Mouse (Mus musculus): ENCODE measurements at regions not wholly inside any gene's neighbourhood (a gene's known extent, or its start where the extent isn't known, plus 50 kb on each side); places are given as distances from the start of the nearest gene placed in this dataset.

DNA sequence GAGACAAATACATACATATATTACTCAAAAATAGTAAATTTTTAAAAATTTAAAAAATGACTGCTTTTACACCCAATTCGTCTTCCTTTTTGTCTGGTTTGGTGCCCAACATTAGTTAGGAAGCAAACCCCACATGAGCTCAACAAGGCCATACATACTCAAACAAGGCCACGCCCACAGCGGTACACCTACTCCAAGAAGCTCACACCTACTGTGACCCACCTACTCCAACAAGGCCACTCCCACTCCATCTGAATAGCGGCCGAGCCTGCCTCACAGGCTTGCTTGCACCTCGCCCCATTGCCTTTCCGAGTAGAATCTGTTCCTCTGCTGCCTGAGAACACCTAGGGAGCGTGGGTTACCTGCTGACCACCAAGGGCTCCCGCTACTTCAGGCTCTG is 66.4 kb upstream of the Unc5a start:
- no peak overlapping the region for H3K4me3 ChIP-seq (ENCODE audit: control insufficient read depth, insufficient read depth, low read length)
- no peak for TF ChIP-seq POLR2A (IDR thresholded peaks at IDR 0.05; ENCODE audit: control insufficient read depth, extremely low read depth, insufficient read depth, low read length, poor library complexity)
- TF ChIP-seq CTCF (IDR thresholded peaks at IDR 0.05; ENCODE audit: borderline replicate concordance, control insufficient read depth, extremely low read depth, insufficient read depth, low read length, poor library complexity) = no peak
- no peaks in the 10 kb centered on the region for H3K27me3 ChIP-seq (ENCODE audit: control insufficient read depth, insufficient read depth, low read length)
- no peak overlapping the region for H3K27ac ChIP-seq (ENCODE audit: control insufficient read depth, insufficient read depth, low read length)
- 59% methylated on average over 9 of the region's 9 CpGs for WGBS
- H3K4me1 ChIP-seq (replicated peaks; ENCODE audit: control insufficient read depth, insufficient read depth, low read length) = no peaks in the 10 kb centered on the region
- DNase-seq = no peak
- no peaks in the 10 kb centered on the region for H3K36me3 ChIP-seq (ENCODE audit: control insufficient read depth, insufficient read depth, low read length)

DNA sequence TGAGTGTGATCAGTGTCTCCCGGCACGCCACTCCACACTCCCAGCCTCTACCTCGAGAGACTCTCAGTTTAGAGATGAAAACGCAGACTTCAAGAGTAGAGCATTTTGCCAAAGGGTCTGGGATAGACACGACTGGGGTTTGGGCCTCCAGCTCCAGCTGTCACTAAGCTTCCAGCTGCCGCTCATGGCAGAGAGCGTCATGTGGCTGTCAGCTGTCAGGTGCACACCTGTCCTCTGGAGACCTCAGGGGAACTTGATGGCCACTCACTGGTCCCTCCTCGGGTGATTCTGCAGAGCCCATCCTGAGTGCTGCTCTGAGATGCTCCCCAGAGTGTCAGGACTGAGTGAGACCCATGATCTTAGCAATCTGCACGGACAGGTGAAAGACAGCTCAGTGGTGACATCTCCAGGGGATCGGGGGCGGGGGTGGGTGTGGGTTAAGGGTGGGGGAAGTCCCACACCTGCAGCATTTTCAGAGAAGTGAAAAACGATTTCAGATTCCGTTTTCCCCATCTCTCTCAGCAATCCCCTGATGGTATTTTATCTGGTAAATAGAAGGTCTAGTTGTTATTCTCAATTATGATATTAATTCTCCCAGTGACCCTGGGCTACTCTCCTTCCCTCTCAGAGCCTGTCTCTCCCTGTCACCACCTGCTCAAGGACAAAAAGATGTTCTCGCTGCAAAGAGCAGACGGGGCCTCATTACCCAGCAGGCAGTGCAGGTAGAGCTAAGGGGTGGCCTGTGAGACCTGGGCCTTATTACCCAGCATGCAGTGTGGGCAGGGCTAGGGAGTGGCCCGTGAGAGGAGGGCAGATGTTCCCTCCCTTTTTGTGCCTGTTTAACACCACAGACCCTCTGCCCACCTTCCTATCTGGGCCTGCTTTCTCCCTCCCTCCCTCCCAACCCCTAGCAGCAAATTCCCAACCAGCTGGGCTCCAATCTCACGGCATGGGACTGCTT is 65.2 kb upstream of the Unc5a start:
- H3K27ac ChIP-seq (ENCODE audit: control insufficient read depth, insufficient read depth, low read length) = no peak overlapping the region
- WGBS = 59% methylated on average over 17 of the region's 17 CpGs
- no peaks in the 10 kb centered on the region for H3K4me1 ChIP-seq (replicated peaks; ENCODE audit: control insufficient read depth, insufficient read depth, low read length)
- H3K27me3 ChIP-seq (ENCODE audit: control insufficient read depth, insufficient read depth, low read length) = no peaks in the 10 kb centered on the region
- H3K36me3 ChIP-seq (ENCODE audit: control insufficient read depth, insufficient read depth, low read length) = no peaks in the 10 kb centered on the region
- no peak for TF ChIP-seq POLR2A (IDR thresholded peaks at IDR 0.05; ENCODE audit: control insufficient read depth, extremely low read depth, insufficient read depth, low read length, poor library complexity)
- TF ChIP-seq CTCF (IDR thresholded peaks at IDR 0.05; ENCODE audit: borderline replicate concordance, control insufficient read depth, extremely low read depth, insufficient read depth, low read length, poor library complexity) = no peak
- no peak overlapping the region for H3K4me3 ChIP-seq (ENCODE audit: control insufficient read depth, insufficient read depth, low read length)
- no peak for DNase-seq

DNA sequence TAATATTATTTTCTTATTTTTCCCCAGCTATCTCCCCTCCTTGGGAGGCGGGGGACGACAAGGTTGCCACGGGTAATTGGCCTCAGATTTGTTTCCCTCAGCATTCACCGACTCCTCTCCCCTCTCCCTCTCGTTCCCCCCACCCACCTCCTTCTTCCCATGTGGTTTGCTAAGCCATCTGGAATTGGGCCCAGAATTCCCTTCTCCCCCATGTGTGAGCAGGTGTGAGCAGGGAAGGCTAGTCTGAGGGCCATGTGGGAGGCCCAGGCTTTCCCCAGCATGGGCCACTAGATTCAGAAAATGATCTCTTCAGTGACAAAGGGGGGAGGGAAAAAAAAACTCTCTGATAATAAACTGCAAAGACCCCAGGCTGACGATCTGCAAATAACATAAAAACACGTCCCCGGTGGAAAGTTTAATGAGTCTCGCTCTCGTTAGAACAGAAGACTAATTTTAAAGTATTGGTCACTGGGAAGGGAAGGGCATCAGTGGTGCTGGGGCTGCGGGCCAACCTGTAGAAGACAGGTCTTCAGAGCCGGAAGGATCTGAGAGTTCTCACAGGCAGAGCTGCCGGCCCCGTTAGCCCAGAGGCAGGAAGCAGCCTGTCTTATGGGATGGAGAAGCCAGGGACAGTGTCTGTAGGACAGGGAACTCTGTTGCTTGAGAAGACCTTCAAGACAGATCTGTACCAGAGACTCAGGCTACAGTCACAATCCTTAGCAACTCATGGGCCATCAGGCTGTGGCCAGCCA is 64.3 kb upstream of the Unc5a start:
- TF ChIP-seq POLR2A (IDR thresholded peaks at IDR 0.05; ENCODE audit: control insufficient read depth, extremely low read depth, insufficient read depth, low read length, poor library complexity) = no peak
- TF ChIP-seq CTCF (IDR thresholded peaks at IDR 0.05; ENCODE audit: borderline replicate concordance, control insufficient read depth, extremely low read depth, insufficient read depth, low read length, poor library complexity) = no peak
- DNase-seq = no peak
- no peaks in the 10 kb centered on the region for H3K36me3 ChIP-seq (ENCODE audit: control insufficient read depth, insufficient read depth, low read length)
- 69% methylated on average over 14 of the region's 14 CpGs for WGBS
- H3K4me1 ChIP-seq (replicated peaks; ENCODE audit: control insufficient read depth, insufficient read depth, low read length) = no peaks in the 10 kb centered on the region
- H3K27me3 ChIP-seq (ENCODE audit: control insufficient read depth, insufficient read depth, low read length) = no peaks in the 10 kb centered on the region
- H3K27ac ChIP-seq (ENCODE audit: control insufficient read depth, insufficient read depth, low read length) = no peak overlapping the region
- H3K4me3 ChIP-seq (ENCODE audit: control insufficient read depth, insufficient read depth, low read length) = no peak overlapping the region

DNA sequence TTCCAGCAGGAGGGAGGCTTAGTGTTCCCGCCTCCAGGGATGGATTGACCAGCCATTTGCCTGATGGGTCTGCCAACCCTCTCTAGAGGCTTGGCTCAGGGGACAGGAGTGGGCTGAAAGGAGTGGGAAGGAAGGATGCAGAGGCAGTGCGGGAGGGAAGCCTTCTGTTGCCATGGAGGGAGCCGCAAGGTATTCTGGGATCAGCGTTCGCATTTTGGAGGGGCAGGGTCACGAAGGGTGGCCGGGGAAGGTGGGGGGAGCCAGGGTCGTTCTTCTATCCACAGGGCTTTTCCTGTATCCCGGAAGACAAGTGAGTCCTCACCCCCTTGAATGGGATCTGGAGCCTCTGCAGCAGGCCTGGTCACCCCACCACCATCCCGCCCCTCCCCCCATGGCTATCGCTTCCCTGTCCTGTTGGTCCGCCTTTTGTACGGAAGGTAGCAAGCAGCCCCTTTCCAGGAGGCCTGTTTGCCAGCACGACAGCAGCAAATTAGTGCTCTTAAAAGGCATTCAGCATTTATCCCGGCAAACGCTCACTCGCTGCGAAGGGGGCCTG is 61.8 kb upstream of the Unc5a start:
- H3K4me1 ChIP-seq (replicated peaks; ENCODE audit: control insufficient read depth, insufficient read depth, low read length) = no peaks in the 10 kb centered on the region
- no peak for TF ChIP-seq CTCF (IDR thresholded peaks at IDR 0.05; ENCODE audit: borderline replicate concordance, control insufficient read depth, extremely low read depth, insufficient read depth, low read length, poor library complexity)
- no peak for TF ChIP-seq POLR2A (IDR thresholded peaks at IDR 0.05; ENCODE audit: control insufficient read depth, extremely low read depth, insufficient read depth, low read length, poor library complexity)
- WGBS = 30% methylated on average over 18 of the region's 18 CpGs
- H3K27me3 ChIP-seq (ENCODE audit: control insufficient read depth, insufficient read depth, low read length) = no peaks in the 10 kb centered on the region
- no peak overlapping the region for H3K4me3 ChIP-seq (ENCODE audit: control insufficient read depth, insufficient read depth, low read length)
- no peak overlapping the region for H3K27ac ChIP-seq (ENCODE audit: control insufficient read depth, insufficient read depth, low read length)
- H3K36me3 ChIP-seq (ENCODE audit: control insufficient read depth, insufficient read depth, low read length) = no peaks in the 10 kb centered on the region
- DNase-seq = no peak

DNA sequence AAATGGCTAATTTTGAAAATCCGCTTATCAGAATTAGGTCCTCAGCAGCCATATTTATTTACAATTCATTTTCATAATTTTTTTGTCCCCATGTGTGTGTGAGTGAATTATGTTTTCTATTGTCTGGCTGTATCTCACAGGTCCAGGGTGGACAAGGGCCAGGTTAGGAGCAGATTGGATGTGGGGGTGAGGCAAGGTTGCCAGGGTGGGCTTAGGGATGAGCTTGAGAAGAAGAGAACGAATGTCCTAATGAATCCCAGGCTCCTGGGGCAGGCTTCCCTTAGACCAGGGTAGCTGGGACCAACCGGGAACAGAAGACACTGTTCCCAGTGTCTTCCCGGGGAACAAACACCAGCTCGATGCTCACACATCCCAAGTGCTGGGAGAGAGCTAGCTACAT is 61.2 kb upstream of the Unc5a start:
- no peak for TF ChIP-seq CTCF (IDR thresholded peaks at IDR 0.05; ENCODE audit: borderline replicate concordance, control insufficient read depth, extremely low read depth, insufficient read depth, low read length, poor library complexity)
- TF ChIP-seq POLR2A (IDR thresholded peaks at IDR 0.05; ENCODE audit: control insufficient read depth, extremely low read depth, insufficient read depth, low read length, poor library complexity) = no peak
- H3K4me3 ChIP-seq (ENCODE audit: control insufficient read depth, insufficient read depth, low read length) = no peak overlapping the region
- DNase-seq = no peak
- no peaks in the 10 kb centered on the region for H3K36me3 ChIP-seq (ENCODE audit: control insufficient read depth, insufficient read depth, low read length)
- WGBS = 70% methylated on average over 5 of the region's 5 CpGs
- no peak overlapping the region for H3K27ac ChIP-seq (ENCODE audit: control insufficient read depth, insufficient read depth, low read length)
- H3K27me3 ChIP-seq (ENCODE audit: control insufficient read depth, insufficient read depth, low read length) = no peaks in the 10 kb centered on the region
- no peaks in the 10 kb centered on the region for H3K4me1 ChIP-seq (replicated peaks; ENCODE audit: control insufficient read depth, insufficient read depth, low read length)

GRCm38 (mm10) chr13:54889684-54890399 is 59.4 kb upstream of the Unc5a start:
- no peak overlapping the region for H3K4me3 ChIP-seq (ENCODE audit: control insufficient read depth, insufficient read depth, low read length)
- H3K4me1 ChIP-seq (replicated peaks; ENCODE audit: control insufficient read depth, insufficient read depth, low read length) = no peaks in the 10 kb centered on the region
- H3K27ac ChIP-seq (ENCODE audit: control insufficient read depth, insufficient read depth, low read length) = no peak overlapping the region
- TF ChIP-seq POLR2A (IDR thresholded peaks at IDR 0.05; ENCODE audit: control insufficient read depth, extremely low read depth, insufficient read depth, low read length, poor library complexity) = no peak
- no peak for TF ChIP-seq CTCF (IDR thresholded peaks at IDR 0.05; ENCODE audit: borderline replicate concordance, control insufficient read depth, extremely low read depth, insufficient read depth, low read length, poor library complexity)
- H3K27me3 ChIP-seq (ENCODE audit: control insufficient read depth, insufficient read depth, low read length) = no peaks in the 10 kb centered on the region
- 76% methylated on average over 8 of the region's 8 CpGs for WGBS
- DNase-seq = no peak
- no peaks in the 10 kb centered on the region for H3K36me3 ChIP-seq (ENCODE audit: control insufficient read depth, insufficient read depth, low read length)
